Comparison of ENCODE assay signal across 18 mouse cellular contexts in genomic region chr10:127491128-127491512, GRCm38 (mm10). TPM values are rescaled to one million over a fixed set of nuclear protein-coding genes. Genes with fewer than 3 reads are reported as not detected.
A peak's percentile ranks its signal among the peaks of the same experiment; 100 is the strongest.
DNase-seq lines count a peak whose midpoint lies in the region; ATAC-seq and TF ChIP-seq lines count a peak whose summit lies in the region.
"Had no signal": no experiment of that assay in that cellular context is flagged by ENCODE, and none has a peak within 500 bp of the region (broad histone marks: within the 10 kb centered on the region; RNA-seq: fewer than 3 reads in every experiment).

No protein-coding gene starts in this region.

- TF ChIP-seq CTCF in midbrain, postnatal 0 days (IDR thresholded peaks at IDR 0.05): no peak

- 75% methylated on average over 8 of the region's 8 CpGs for WGBS in kidney, embryonic 16.5 days
- 50% methylated on average over 8 of the region's 8 CpGs for WGBS in hindbrain, embryonic 14.5 days
- WGBS in midbrain, postnatal 0 days: 57% methylated on average over 8 of the region's 8 CpGs

- no peak for DNase-seq in kidney, adult 18-20 months
- peak; percentile 35 to 41 for DNase-seq in cerebellum, postnatal 10 days
- no peak for DNase-seq in hindbrain, embryonic 14.5 days (ENCODE audit: low spot score)
- no peak for DNase-seq in midbrain, postnatal 0 days (ENCODE audit: low spot score)
- DNase-seq in adrenal gland, postnatal 4 days (ENCODE audit: low spot score in 2 of 2): no peak
- no peak for DNase-seq in Muller cell, postnatal 12 days (ENCODE audit: inconsistent ontology term)
- DNase-seq: heart, adult 18-20 months; spleen, adult 18-20 months; thymus, postnatal 14 days had no signal

- no peak overlapping the region for H3K4me3 ChIP-seq in kidney, embryonic 16.5 days (ENCODE audit: low read length)
- H3K4me3 ChIP-seq in hindbrain, embryonic 14.5 days (replicated peaks; ENCODE audit: low read length): no peak overlapping the region
- no peak overlapping the region for H3K4me3 ChIP-seq in midbrain, postnatal 0 days (ENCODE audit: low read depth, low read length)
- H3K4me3 ChIP-seq: embryonic facial prominence, embryonic 12.5 days; left cerebral cortex, adult 2 months; limb, embryonic 12.5 days; megakaryocyte, embryonic 14.5 days had no signal

- no peak overlapping the region for H3K27ac ChIP-seq in kidney, embryonic 16.5 days (ENCODE audit: low read length)
- H3K27ac ChIP-seq in hindbrain, embryonic 14.5 days: peak overlapping the region; percentile 74
- H3K27ac ChIP-seq in midbrain, postnatal 0 days (ENCODE audit: low read depth, low read length): 0 out of 2 replicates have a peak overlapping the region, but pooled peaks have one; percentile 21
- H3K27ac ChIP-seq: limb, embryonic 12.5 days; liver, embryonic 14.5 days had no signal

- no peaks in the 10 kb centered on the region for H3K9me3 ChIP-seq in kidney, embryonic 16.5 days (ENCODE audit: low read length)
- no peaks in the 10 kb centered on the region for H3K9me3 ChIP-seq in hindbrain, embryonic 14.5 days (ENCODE audit: control insufficient read depth, low read length)
- no peaks in the 10 kb centered on the region for H3K9me3 ChIP-seq in midbrain, postnatal 0 days (ENCODE audit: low read length)
- H3K9me3 ChIP-seq: embryonic facial prominence, embryonic 12.5 days; limb, embryonic 12.5 days; megakaryocyte, embryonic 14.5 days had no signal

- H3K36me3 ChIP-seq in kidney, embryonic 16.5 days (ENCODE audit: insufficient read depth, low read length): peaks cover 63% of the 10 kb centered on the region
- peaks cover 76% of the 10 kb centered on the region for H3K36me3 ChIP-seq in hindbrain, embryonic 14.5 days (replicated peaks; ENCODE audit: control insufficient read depth, insufficient read depth)
- peaks cover 39% of the 10 kb centered on the region for H3K36me3 ChIP-seq in midbrain, postnatal 0 days (ENCODE audit: insufficient read depth, low read length)

- 0 out of 2 replicates have a peak, but pooled peaks have one; percentile 2 for ATAC-seq in kidney, embryonic 16.5 days (ENCODE audit: low FRiP score, low TSS enrichment)
- peak; percentile 47; the same call in 1 of the 2 replicates for ATAC-seq in hindbrain, embryonic 14.5 days (ENCODE audit: low FRiP score)
- no peak; the same call in 1 of the 2 replicates for ATAC-seq in midbrain, postnatal 0 days (ENCODE audit: low FRiP score)
- no peak for ATAC-seq in CD4-positive, CD25-positive, alpha-beta regulatory T cell, adult 4 months
- ATAC-seq: inflammation-experienced regulatory T-cells, adult 6 months; lung, postnatal 0 days had no signal

- no peak overlapping the region for H3K9ac ChIP-seq in kidney, embryonic 16.5 days (replicated peaks; ENCODE audit: low read length)
- H3K9ac ChIP-seq in hindbrain, embryonic 14.5 days: 0 out of 2 replicates have a peak overlapping the region, but pooled peaks have one; percentile 46
- H3K9ac ChIP-seq in midbrain, postnatal 0 days (replicated peaks; ENCODE audit: low read length, poor library complexity, severe bottlenecking): no peak overlapping the region
- H3K9ac ChIP-seq: embryonic facial prominence, embryonic 12.5 days; limb, embryonic 12.5 days; liver, embryonic 14.5 days had no signal

- H3K4me2 ChIP-seq in kidney, embryonic 16.5 days (replicated peaks; ENCODE audit: low read depth, low read length): no peak overlapping the region
- no peak overlapping the region for H3K4me2 ChIP-seq in hindbrain, embryonic 14.5 days (replicated peaks)
- no peak overlapping the region for H3K4me2 ChIP-seq in midbrain, postnatal 0 days (ENCODE audit: low read depth, low read length, poor library complexity, severe bottlenecking)
- H3K4me2 ChIP-seq: embryonic facial prominence, embryonic 12.5 days; limb, embryonic 12.5 days had no signal

- no peaks in the 10 kb centered on the region for H3K27me3 ChIP-seq in kidney, embryonic 16.5 days (ENCODE audit: insufficient read depth, low read length)
- no peaks in the 10 kb centered on the region for H3K27me3 ChIP-seq in hindbrain, embryonic 14.5 days (ENCODE audit: control insufficient read depth, insufficient read depth, low read length)
- H3K27me3 ChIP-seq in midbrain, postnatal 0 days (ENCODE audit: insufficient read depth, low read length): no peaks in the 10 kb centered on the region
- H3K27me3 ChIP-seq: embryonic facial prominence, embryonic 12.5 days; limb, embryonic 12.5 days; megakaryocyte, embryonic 14.5 days had no signal

- H3K4me1 ChIP-seq in kidney, embryonic 16.5 days (ENCODE audit: insufficient read depth, low read length): 0 out of 2 replicates have a peak, but pooled peaks cover 3% of the 10 kb centered on the region
- peaks cover 22% of the 10 kb centered on the region for H3K4me1 ChIP-seq in hindbrain, embryonic 14.5 days (replicated peaks; ENCODE audit: control insufficient read depth, insufficient read depth, low read length)
- no peaks in the 10 kb centered on the region for H3K4me1 ChIP-seq in midbrain, postnatal 0 days (ENCODE audit: insufficient read depth, low read length)
- H3K4me1 ChIP-seq: limb, embryonic 12.5 days; megakaryocyte, embryonic 14.5 days had no signal

RNA-seq across cellular contexts. Expression of gene Stac3, which starts 10.4 kb away (rescaled TPM):
- 0.85 and 1.9 TPM in 2 replicates for polyA plus RNA-seq in kidney, embryonic 16.5 days (2015; fragmentation: Nextera tagmentation; extraction: Ambion mirVana)
- polyA plus RNA-seq in hindbrain, embryonic 14.5 days (2014; fragmentation: Nextera tagmentation; extraction: Ambion mirVana): 0.60 TPM in 1 of 2 replicates, not detected in the other
- total RNA-seq in midbrain, postnatal 0 days (2014; rRNA removed): 1.2 and 2.3 TPM in 2 replicates
- 0.51 and 1.0 TPM in 2 replicates for polyA plus RNA-seq in midbrain, postnatal 0 days (2015; fragmentation: Nextera tagmentation; extraction: Ambion mirVana)
- 1 to 10 TPM; 1.0 to 1.2 TPM for polyA plus RNA-seq in CD4-positive, CD25-positive, alpha-beta regulatory T cell, adult 4 months (2017; shearing (Covaris generic))
- 10 to 100 TPM in 1 of 2 experiments, 1 to 10 TPM in 1; 6.4 to 11.5 TPM for total RNA-seq in adrenal gland, postnatal 4 days (2021)

RNA-seq across cellular contexts. Expression of gene Ndufa4l2, which starts 23.6 kb away (rescaled TPM):
- 74.4 and 77.3 TPM in 2 replicates for polyA plus RNA-seq in kidney, embryonic 16.5 days (2015; fragmentation: Nextera tagmentation; extraction: Ambion mirVana)
- polyA plus RNA-seq in hindbrain, embryonic 14.5 days (2014; fragmentation: Nextera tagmentation; extraction: Ambion mirVana): 12.7 and 18.0 TPM in 2 replicates
- total RNA-seq in midbrain, postnatal 0 days (2014; rRNA removed): 16.2 and 16.6 TPM in 2 replicates
- 18.7 and 19.9 TPM in 2 replicates for polyA plus RNA-seq in midbrain, postnatal 0 days (2015; fragmentation: Nextera tagmentation; extraction: Ambion mirVana)
- polyA plus RNA-seq in CD4-positive, CD25-positive, alpha-beta regulatory T cell, adult 4 months (2017; shearing (Covaris generic)): not detected
- 10 to 100 TPM; 57.2 to 71.7 TPM for total RNA-seq in adrenal gland, postnatal 4 days (2021)
- polyA plus RNA-seq: inflammation-experienced regulatory T-cells, adult 6 months had no signal

RNA-seq across cellular contexts. Expression of gene Shmt2, which starts 31.1 kb away (rescaled TPM):
- 119 and 123 TPM in 2 replicates for polyA plus RNA-seq in kidney, embryonic 16.5 days (2015; fragmentation: Nextera tagmentation; extraction: Ambion mirVana)
- polyA plus RNA-seq in hindbrain, embryonic 14.5 days (2014; fragmentation: Nextera tagmentation; extraction: Ambion mirVana): 45.6 and 47.4 TPM in 2 replicates
- total RNA-seq in midbrain, postnatal 0 days (2014; rRNA removed): 39.8 and 48.0 TPM in 2 replicates
- polyA plus RNA-seq in midbrain, postnatal 0 days (2015; fragmentation: Nextera tagmentation; extraction: Ambion mirVana): 32.8 and 34.2 TPM in 2 replicates
- 10 to 100 TPM; 55.4 to 78.3 TPM for polyA plus RNA-seq in CD4-positive, CD25-positive, alpha-beta regulatory T cell, adult 4 months (2017; shearing (Covaris generic))
- total RNA-seq in adrenal gland, postnatal 4 days (2021): 10 to 100 TPM; 66.7 to 69.4 TPM

RNA-seq across cellular contexts. Expression of gene Nxph4, which starts 43.2 kb away (rescaled TPM):
- polyA plus RNA-seq in kidney, embryonic 16.5 days (2015; fragmentation: Nextera tagmentation; extraction: Ambion mirVana): 1.8 and 2.3 TPM in 2 replicates
- 94.1 and 105 TPM in 2 replicates for polyA plus RNA-seq in hindbrain, embryonic 14.5 days (2014; fragmentation: Nextera tagmentation; extraction: Ambion mirVana)
- total RNA-seq in midbrain, postnatal 0 days (2014; rRNA removed): 11.8 and 22.6 TPM in 2 replicates
- polyA plus RNA-seq in midbrain, postnatal 0 days (2015; fragmentation: Nextera tagmentation; extraction: Ambion mirVana): 68.9 and 72.4 TPM in 2 replicates
- not detected for polyA plus RNA-seq in CD4-positive, CD25-positive, alpha-beta regulatory T cell, adult 4 months (2017; shearing (Covaris generic))
- 10 to 100 TPM; 13.6 to 14.0 TPM for total RNA-seq in adrenal gland, postnatal 4 days (2021)
- polyA plus RNA-seq: inflammation-experienced regulatory T-cells, adult 6 months had no signal

Comparison
In these comparisons a context has a peak if more than half of its experiments do, and no peak if none do; other contexts are left out.
1. ATAC-seq: peak in kidney, embryonic 16.5 days (single experiment) and hindbrain, embryonic 14.5 days (single experiment); none in midbrain, postnatal 0 days (single experiment) and CD4-positive, CD25-positive, alpha-beta regulatory T cell, adult 4 months (single experiment).
2. DNase-seq: peak in cerebellum, postnatal 10 days (2 of 2); none in kidney, adult 18-20 months (single experiment), hindbrain, embryonic 14.5 days (single experiment), midbrain, postnatal 0 days (single experiment), adrenal gland, postnatal 4 days (0 of 2) and Muller cell, postnatal 12 days (single experiment).
3. RNA of gene Ndufa4l2, which starts 23.6 kb away (polyA plus RNA-seq): 74.4 to 77.3 TPM in kidney, embryonic 16.5 days, 18.7 to 19.9 TPM in midbrain, postnatal 0 days and 12.7 to 18.0 TPM in hindbrain, embryonic 14.5 days; not detected in CD4-positive, CD25-positive, alpha-beta regulatory T cell, adult 4 months; every median in the first group is over 10 times any median in the second.